9 mouse cellular contexts compared by ENCODE assay signal in the genomic region with DNA sequence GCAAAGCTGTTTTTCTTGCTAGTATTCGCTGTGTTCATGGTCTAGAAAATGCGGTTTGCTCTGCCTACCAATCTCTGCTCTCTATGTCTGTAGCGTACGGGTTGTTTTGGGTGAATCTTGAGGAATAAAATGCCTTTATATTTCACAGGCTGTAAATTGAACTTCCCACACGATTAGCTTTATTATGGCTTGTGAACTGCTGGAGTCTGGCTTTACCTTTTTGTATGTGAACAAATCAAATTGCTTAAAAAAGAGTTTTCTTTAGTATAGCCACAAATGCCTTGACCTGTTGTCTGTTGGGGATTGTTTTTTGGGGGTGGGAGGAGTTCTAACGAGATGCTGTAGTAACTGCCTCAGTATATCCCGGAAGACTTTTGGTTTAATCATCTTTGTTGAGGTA. TPM values are rescaled to one million over a fixed set of nuclear protein-coding genes. Genes with fewer than 3 reads are reported as not detected.
A peak's percentile ranks its signal among the peaks of the same experiment; 100 is the strongest.
DNase-seq lines count a peak whose midpoint lies in the region; ATAC-seq and TF ChIP-seq lines count a peak whose summit lies in the region.
"Had no signal": no experiment of that assay in that cellular context is flagged by ENCODE, and none has a peak within 500 bp of the region (broad histone marks: within the 10 kb centered on the region; RNA-seq: fewer than 3 reads in every experiment).

No protein-coding gene starts in this region.

- H3K4me1 ChIP-seq in embryonic facial prominence, embryonic 13.5 days: peaks cover 31% of the 10 kb centered on the region
- peaks cover 38% of the 10 kb centered on the region for H3K4me1 ChIP-seq in hindbrain, embryonic 12.5 days
- peaks cover 41% of the 10 kb centered on the region for H3K4me1 ChIP-seq in midbrain, embryonic 15.5 days

- H3K36me3 ChIP-seq in embryonic facial prominence, embryonic 13.5 days: no peaks in the 10 kb centered on the region
- no peaks in the 10 kb centered on the region for H3K36me3 ChIP-seq in hindbrain, embryonic 12.5 days
- no peaks in the 10 kb centered on the region for H3K36me3 ChIP-seq in midbrain, embryonic 15.5 days (replicated peaks)
- H3K36me3 ChIP-seq: heart, embryonic 12.5 days had no signal

- TF ChIP-seq POLR2A in brain, embryonic 14.5 days (IDR thresholded peaks at IDR 0.05; ENCODE audit: borderline replicate concordance, extremely low read depth, insufficient read depth, insufficient read length, poor library complexity, severe bottlenecking): no peak

- WGBS in embryonic facial prominence, embryonic 13.5 days: 10% methylated on average over 7 of the region's 7 CpGs
- 10% methylated on average over 7 of the region's 7 CpGs for WGBS in hindbrain, embryonic 12.5 days
- WGBS in midbrain, embryonic 15.5 days: 7% methylated on average over 7 of the region's 7 CpGs

- peak; percentile 49 for DNase-seq in brain, embryonic 14.5 days (ENCODE audit: low read depth)
- no peak for DNase-seq in cerebellum, adult 18-20 months
- no peak for DNase-seq in cerebellum, adult 8-10 months
- DNase-seq in B cell, adult 2 months: no peak
- DNase-seq: liver, postnatal 0 days had no signal

- TF ChIP-seq CTCF in brain, embryonic 14.5 days (IDR thresholded peaks at IDR 0.05; ENCODE audit: borderline replicate concordance, extremely low read depth, insufficient read depth, insufficient read length): no peak

- no peak overlapping the region for H3K27ac ChIP-seq in embryonic facial prominence, embryonic 13.5 days
- H3K27ac ChIP-seq in hindbrain, embryonic 12.5 days: peak overlapping the region; percentile 98; the same call in 1 of the 2 replicates
- H3K27ac ChIP-seq in midbrain, embryonic 15.5 days: peak overlapping the region; percentile 97; the same call in 1 of the 2 replicates

- H3K4me3 ChIP-seq in embryonic facial prominence, embryonic 13.5 days: peak overlapping the region; percentile 57
- H3K4me3 ChIP-seq in hindbrain, embryonic 12.5 days: peak overlapping the region; percentile 76
- H3K4me3 ChIP-seq in midbrain, embryonic 15.5 days: peak overlapping the region; percentile 87

- peaks cover 97% of the 10 kb centered on the region for H3K27me3 ChIP-seq in embryonic facial prominence, embryonic 13.5 days
- H3K27me3 ChIP-seq in hindbrain, embryonic 12.5 days: peaks cover 74% of the 10 kb centered on the region
- peaks cover 3% of the 10 kb centered on the region; the same call in 1 of the 2 replicates for H3K27me3 ChIP-seq in midbrain, embryonic 15.5 days (replicated peaks)

- no peaks in the 10 kb centered on the region for H3K9me3 ChIP-seq in embryonic facial prominence, embryonic 13.5 days
- H3K9me3 ChIP-seq in hindbrain, embryonic 12.5 days (replicated peaks): no peaks in the 10 kb centered on the region
- no peaks in the 10 kb centered on the region for H3K9me3 ChIP-seq in midbrain, embryonic 15.5 days
- H3K9me3 ChIP-seq: heart, embryonic 12.5 days had no signal

- peak overlapping the region; percentile 95 for H3K4me2 ChIP-seq in embryonic facial prominence, embryonic 13.5 days
- peak overlapping the region; percentile 82 for H3K4me2 ChIP-seq in hindbrain, embryonic 12.5 days (replicated peaks)
- peak overlapping the region; percentile 91 for H3K4me2 ChIP-seq in midbrain, embryonic 15.5 days

- H3K9ac ChIP-seq in embryonic facial prominence, embryonic 13.5 days: no peak overlapping the region
- peak overlapping the region; percentile 90 for H3K9ac ChIP-seq in hindbrain, embryonic 12.5 days
- H3K9ac ChIP-seq in midbrain, embryonic 15.5 days: peak overlapping the region; percentile 91
- H3K9ac ChIP-seq: heart, embryonic 12.5 days; liver, postnatal 0 days had no signal

- no peak for ATAC-seq in embryonic facial prominence, embryonic 13.5 days (ENCODE audit: insufficient number of reproducible peaks, insufficient read depth, low FRiP score, low TSS enrichment, low read depth)
- no peak for ATAC-seq in hindbrain, embryonic 12.5 days (ENCODE audit: low FRiP score)
- ATAC-seq in midbrain, embryonic 15.5 days (replicated peaks): no peak
- ATAC-seq: liver, postnatal 0 days had no signal

RNA-seq across cellular contexts. Expression of a gene that starts 2.4 kb away (rescaled TPM):
- polyA plus RNA-seq in brain, embryonic 14.5 days (2012; rRNA removed): 51.1 and 74.2 TPM in 2 replicates
- polyA plus RNA-seq in embryonic facial prominence, embryonic 13.5 days (2015; fragmentation: Nextera tagmentation; extraction: Ambion mirVana): 0.80 and 1.4 TPM in 2 replicates
- 7.0 and 8.5 TPM in 2 replicates for polyA plus RNA-seq in hindbrain, embryonic 12.5 days (2016; fragmentation: Nextera tagmentation; extraction: Ambion mirVana)
- polyA plus RNA-seq in midbrain, embryonic 15.5 days (2015; fragmentation: Nextera tagmentation; extraction: Ambion mirVana): 3.5 and 4.2 TPM in 2 replicates
- polyA plus RNA-seq: heart, embryonic 12.5 days; liver, postnatal 0 days had no signal
